Mouse (Mus musculus) embryonic facial prominence, embryonic 12.5 days (tissue): ENCODE data around the gene Mycn. TPM values are rescaled to one million over a fixed set of nuclear protein-coding genes. Genes with fewer than 3 reads are reported as not detected.

Experiments used
- ATAC-seq: fragments of 200-750 bp; cut with Nextera tagmentation; 2 replicates; pipeline ENCODE4 v1.8.0; 2017; ENCODE audit not compliant: insufficient number of reproducible peaks, insufficient read depth, low FRiP score, low TSS enrichment
- H3K27ac ChIP-seq: fragments of 300-500 bp; sonication (generic); 2 replicates; pipeline ENCODE4 v1.5.1; 2016; ENCODE audit warnings: mild to moderate bottlenecking
- H3K27me3 ChIP-seq: fragments of 300-500 bp; sonication (generic); 2 replicates; pipeline ENCODE4 v1.6.1; 2016; ENCODE audit warnings: mild to moderate bottlenecking, moderate library complexity
- H3K36me3 ChIP-seq: fragments of 300-500 bp; sonication (generic); 2 replicates; pipeline ENCODE4 v1.6.1; 2016; ENCODE audit warnings: mild to moderate bottlenecking
- H3K4me1 ChIP-seq: fragments of 300-500 bp; sonication (generic); 2 replicates; pipeline ENCODE4 v1.6.1; 2016
- H3K4me2 ChIP-seq: fragments of 300-500 bp; sonication (generic); replicated peaks from 2 replicates; pipeline ENCODE4 v1.6.1; 2016; ENCODE audit warnings: mild to moderate bottlenecking, moderate library complexity
- H3K4me3 ChIP-seq: fragments of 300-500 bp; sonication (generic); 2 replicates; pipeline ENCODE4 v1.5.1; 2016; ENCODE audit warnings: mild to moderate bottlenecking
- H3K9ac ChIP-seq: fragments of 300-500 bp; sonication (generic); 2 replicates; pipeline ENCODE4 v1.6.1; 2016; ENCODE audit warnings: mild to moderate bottlenecking, moderate library complexity
- H3K9me3 ChIP-seq: fragments of 300-500 bp; sonication (generic); 2 replicates; pipeline ENCODE4 v1.6.1; 2016; ENCODE audit warnings: mild to moderate bottlenecking, moderate library complexity
- WGBS: fragments of 180-500 bp; shearing (Covaris S2); methylation state at CpG from one replicate; pipeline ENCODE4 v1.1.7; 2016; 5-methylcytosine and 5-hydroxymethylcytosine counted together
- polyA plus RNA-seq: library from polyadenylated mRNA; unstranded; fragments of >200 nt; fragmentation: Nextera tagmentation; extraction: Ambion mirVana; gene quantifications from 2 replicates; pipeline ENCODE4 v1.2.1, GENCODE M21; 2016

The Mycn gene
- polyA plus RNA-seq, 1 experiment from 2014 or later = 73.7 TPM

DNA sequence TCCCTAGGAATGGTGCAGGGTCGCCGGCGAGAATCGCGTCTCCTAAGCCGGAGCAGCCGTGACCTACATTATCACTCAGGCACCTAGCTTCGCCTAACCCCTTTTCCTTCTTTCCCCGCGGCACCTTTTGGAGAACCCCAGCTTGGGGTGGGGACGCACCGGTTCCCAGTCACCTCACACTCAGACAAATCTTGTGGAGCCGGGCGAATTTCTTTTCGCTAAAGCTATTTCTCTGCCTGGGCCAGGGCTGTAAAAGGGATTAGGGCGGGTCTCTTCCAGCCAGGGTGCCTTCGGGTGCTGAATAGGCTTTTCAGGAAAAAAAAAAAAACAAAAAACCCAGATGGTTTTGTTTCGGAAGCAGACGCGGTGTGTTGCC is 597 bp downstream of the Mycn start:
- Histone ChIP-seq H3K27ac (peak overlapping the region; percentile 93), H3K9ac (peak overlapping the region; percentile 90), H3K4me1 (peaks cover 20% of the 10 kb centered on the region), H3K27me3 (no peaks in the 10 kb centered on the region), H3K36me3 (peaks cover 10% of the 10 kb centered on the region), H3K4me3 (peak overlapping the region; percentile 81), H3K9me3 (no peaks in the 10 kb centered on the region), H3K4me2 (peak overlapping the region; percentile 93)
- 1% methylated on average over 20 of the region's 20 CpGs for WGBS
- ATAC-seq = no peak

DNA sequence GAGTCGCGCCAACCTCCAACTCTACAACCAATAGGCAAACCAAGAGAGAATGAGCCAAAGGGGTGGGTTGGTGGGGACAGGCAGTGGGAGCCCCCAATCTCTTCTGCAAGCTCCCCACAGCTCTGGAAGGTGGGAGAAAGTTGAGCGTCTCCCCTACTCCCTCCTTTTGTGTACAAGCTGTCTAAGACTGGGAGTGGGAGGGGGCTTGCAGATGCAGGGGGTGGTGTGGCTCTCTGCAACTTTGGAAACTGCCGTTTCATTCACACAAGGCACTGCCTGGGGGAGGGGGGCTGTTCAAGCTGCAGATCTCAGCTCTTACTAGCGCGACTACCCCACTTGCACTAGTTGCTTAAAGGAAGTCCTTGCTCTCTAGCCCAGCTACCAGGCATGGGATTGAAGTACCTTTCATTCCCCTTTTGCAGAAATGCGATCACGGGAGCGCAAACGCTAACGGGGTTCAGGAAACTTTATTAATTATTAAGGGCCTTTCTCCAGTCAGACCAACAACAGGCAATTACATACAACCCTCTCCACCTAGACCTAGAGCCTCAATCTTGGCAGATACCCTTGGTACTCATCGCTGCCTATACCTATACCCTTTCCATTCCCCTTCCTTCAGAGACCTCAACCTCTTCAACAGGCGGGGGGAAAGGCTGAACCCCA is 1.1 kb downstream of the Mycn start:
- H3K27ac ChIP-seq = peak overlapping the region; percentile 93
- peak; percentile 11; the same call in 1 of the 2 replicates for ATAC-seq
- peaks cover 13% of the 10 kb centered on the region for H3K36me3 ChIP-seq
- peak overlapping the region; percentile 81 for H3K4me3 ChIP-seq
- under 1% methylated on average over 13 of the region's 13 CpGs for WGBS
- H3K9ac ChIP-seq = peak overlapping the region; percentile 90
- H3K4me1 ChIP-seq = peaks cover 20% of the 10 kb centered on the region
- H3K9me3 ChIP-seq = no peaks in the 10 kb centered on the region
- no peaks in the 10 kb centered on the region for H3K27me3 ChIP-seq
- peak overlapping the region; percentile 93 for H3K4me2 ChIP-seq

DNA sequence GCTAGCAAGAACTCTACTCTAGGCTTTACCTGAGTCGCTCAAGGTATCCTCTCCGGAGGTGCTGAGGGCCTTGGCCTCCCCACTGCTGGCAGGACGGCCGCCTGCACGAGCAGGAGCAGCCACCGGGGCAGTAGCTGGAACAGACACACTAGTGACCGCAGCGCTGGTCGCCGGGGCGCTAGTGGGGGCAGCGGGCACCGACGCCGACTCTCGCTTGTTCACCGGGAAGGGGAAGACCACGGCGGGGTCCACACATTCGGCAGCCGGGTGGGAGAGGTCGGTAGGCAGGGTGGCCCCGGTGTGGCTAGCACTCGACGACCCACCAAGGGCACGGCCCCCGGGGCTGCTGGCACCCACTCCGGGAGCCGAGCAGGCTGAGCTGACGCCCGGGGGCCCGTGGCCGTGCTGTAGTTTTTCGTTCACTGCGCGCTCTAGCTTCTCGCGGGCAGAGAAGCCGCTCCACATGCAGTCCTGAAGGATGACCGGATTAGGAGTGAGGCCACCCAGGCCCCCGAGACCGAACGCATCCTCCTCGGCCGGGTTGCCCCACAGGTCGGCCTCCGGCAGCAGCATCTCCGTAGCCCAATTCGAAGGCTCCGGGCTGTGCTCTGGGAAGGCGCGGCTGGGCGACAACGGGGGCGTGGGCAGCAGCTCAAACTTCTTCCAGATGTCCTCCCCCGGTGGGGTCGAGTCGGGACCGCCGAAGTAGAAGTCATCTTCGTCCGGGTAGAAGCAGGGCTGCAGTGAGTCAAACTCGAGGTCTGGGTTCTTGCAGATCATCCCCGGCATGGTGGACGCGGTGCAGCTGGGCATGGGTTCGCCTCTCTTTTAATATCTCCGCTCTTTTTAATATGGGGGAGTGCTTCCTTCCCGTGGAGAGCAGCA is 1.9 kb downstream of the Mycn start:
- Histone ChIP-seq H3K36me3 (peaks cover 19% of the 10 kb centered on the region), H3K4me1 (peaks cover 20% of the 10 kb centered on the region)
- WGBS = under 1% methylated on average over 69 of the region's 69 CpGs

DNA sequence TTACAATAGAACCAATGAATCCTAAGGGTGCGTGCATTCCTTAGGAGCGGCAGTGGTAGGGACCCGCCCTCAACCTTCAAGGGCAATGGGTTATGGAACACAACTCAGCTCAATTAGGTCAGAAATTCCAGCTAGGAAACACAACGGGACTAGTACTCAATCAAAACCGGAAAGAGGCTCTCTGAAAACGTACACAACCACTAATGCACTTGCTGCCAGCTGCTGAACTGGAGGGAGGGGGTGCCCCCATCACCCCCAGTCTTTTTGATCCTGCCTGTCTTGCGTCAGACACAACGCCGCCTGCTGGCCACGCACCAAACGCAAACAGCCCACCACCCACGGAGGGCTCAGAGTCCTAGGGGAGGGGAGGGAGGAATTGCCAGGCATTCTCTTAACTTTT is 2.9 kb downstream of the Mycn start:
- Histone ChIP-seq H3K4me1 (peaks cover 20% of the 10 kb centered on the region), H3K27me3 (no peaks in the 10 kb centered on the region), H3K4me3 (peak overlapping the region; percentile 81), H3K27ac (peak overlapping the region; percentile 93), H3K36me3 (peaks cover 19% of the 10 kb centered on the region), H3K4me2 (peak overlapping the region; percentile 93), H3K9ac (peak overlapping the region; percentile 90), H3K9me3 (no peaks in the 10 kb centered on the region)
- 1% methylated on average over 12 of the region's 12 CpGs for WGBS
- no peak for ATAC-seq

More for the DNA sequence above, 1.9 kb downstream of the Mycn start:
- Histone ChIP-seq H3K27me3 (no peaks in the 10 kb centered on the region), H3K4me3 (peak overlapping the region; percentile 81), H3K27ac (peak overlapping the region; percentile 93), H3K4me2 (peak overlapping the region; percentile 93), H3K9ac (peak overlapping the region; percentile 90), H3K9me3 (no peaks in the 10 kb centered on the region)
- ATAC-seq = no peak

DNA sequence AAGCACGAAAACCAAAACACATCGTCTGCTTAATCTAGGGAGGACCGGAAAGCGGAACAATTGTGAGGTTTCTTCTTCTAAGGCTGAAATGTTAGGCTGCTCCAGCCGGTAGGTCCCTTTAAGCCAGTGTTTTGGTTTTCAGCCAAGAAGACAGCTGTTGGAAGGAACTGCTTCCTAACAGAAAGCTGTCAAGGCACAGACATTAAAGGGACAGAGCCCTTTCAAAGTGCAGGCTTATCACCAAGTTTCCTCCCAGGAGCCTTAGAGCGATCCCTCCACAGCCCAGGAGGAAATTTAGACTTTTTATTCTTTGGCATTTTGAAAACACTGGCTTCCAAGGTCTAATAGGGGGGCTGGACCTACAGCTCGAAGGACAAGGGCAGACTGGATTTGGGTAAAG is 3.4 kb downstream of the Mycn start:
- no peak for ATAC-seq
- Histone ChIP-seq H3K27me3 (no peaks in the 10 kb centered on the region), H3K4me2 (peak overlapping the region; percentile 93), H3K36me3 (peaks cover 19% of the 10 kb centered on the region), H3K9me3 (no peaks in the 10 kb centered on the region), H3K4me1 (peaks cover 20% of the 10 kb centered on the region), H3K9ac (peak overlapping the region; percentile 90), H3K4me3 (peak overlapping the region; percentile 81), H3K27ac (peak overlapping the region; percentile 93)
- WGBS = 2% methylated on average over 7 of the region's 7 CpGs

DNA sequence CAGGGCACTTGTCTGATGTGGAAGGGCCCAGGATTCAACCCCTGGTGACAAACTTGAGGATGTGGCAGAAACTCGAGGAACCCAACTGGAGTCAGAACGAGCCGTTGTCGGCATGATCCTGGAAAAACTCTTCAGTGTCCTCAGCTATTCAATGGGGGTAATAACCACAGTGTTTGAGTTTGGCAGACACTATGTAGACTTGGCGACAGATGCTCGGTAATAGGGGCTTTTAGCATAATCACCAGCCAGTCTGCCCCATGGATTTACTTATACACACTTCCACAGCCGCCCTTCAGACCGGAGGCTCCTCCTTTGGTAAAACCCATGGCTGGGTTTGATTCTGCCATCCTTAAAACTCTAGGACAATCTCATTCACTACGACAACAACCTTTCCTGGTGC is 4.0 kb downstream of the Mycn start:
- no peak for ATAC-seq
- H3K4me2 ChIP-seq = peak overlapping the region; percentile 93

DNA sequence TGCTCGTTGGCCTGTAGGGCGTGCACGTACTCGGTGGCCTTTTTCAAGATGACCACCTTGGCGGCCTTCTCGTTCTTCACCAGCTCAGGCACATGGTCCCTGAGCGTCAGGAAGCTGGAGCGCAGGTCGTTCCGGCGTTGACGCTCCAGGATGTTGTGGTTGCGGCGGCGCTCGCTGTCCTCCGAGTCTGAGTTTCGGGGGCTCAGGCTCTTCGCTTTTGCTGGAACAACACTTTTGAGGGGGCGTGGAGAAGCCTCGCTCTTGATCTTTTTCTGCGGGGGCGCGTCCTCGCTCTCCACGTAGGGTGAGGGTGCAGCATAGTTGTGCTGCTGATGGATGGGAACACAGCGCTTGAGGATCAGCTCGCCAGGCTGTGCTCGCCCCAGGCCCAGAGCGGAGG is 4.6 kb downstream of the Mycn start:
- 62% methylated on average over 30 of the region's 30 CpGs for WGBS
- Histone ChIP-seq H3K27ac (0 out of 2 replicates have a peak overlapping the region, but pooled peaks have one; percentile 93), H3K9me3 (no peaks in the 10 kb centered on the region), H3K4me1 (peaks cover 17% of the 10 kb centered on the region), H3K4me2 (peak overlapping the region; percentile 93), H3K36me3 (peaks cover 19% of the 10 kb centered on the region), H3K27me3 (no peaks in the 10 kb centered on the region), H3K9ac (peak overlapping the region; percentile 90; the same call in 1 of the 2 replicates), H3K4me3 (peak overlapping the region; percentile 81)
- no peak for ATAC-seq

More for the DNA sequence above, 4.0 kb downstream of the Mycn start:
- H3K9me3 ChIP-seq = no peaks in the 10 kb centered on the region
- peak overlapping the region; percentile 90 for H3K9ac ChIP-seq
- H3K27me3 ChIP-seq = no peaks in the 10 kb centered on the region
- 22% methylated on average over 9 of the region's 9 CpGs for WGBS
- peak overlapping the region; percentile 81 for H3K4me3 ChIP-seq
- H3K4me1 ChIP-seq = peaks cover 17% of the 10 kb centered on the region
- peaks cover 19% of the 10 kb centered on the region for H3K36me3 ChIP-seq
- H3K27ac ChIP-seq = peak overlapping the region; percentile 93

DNA sequence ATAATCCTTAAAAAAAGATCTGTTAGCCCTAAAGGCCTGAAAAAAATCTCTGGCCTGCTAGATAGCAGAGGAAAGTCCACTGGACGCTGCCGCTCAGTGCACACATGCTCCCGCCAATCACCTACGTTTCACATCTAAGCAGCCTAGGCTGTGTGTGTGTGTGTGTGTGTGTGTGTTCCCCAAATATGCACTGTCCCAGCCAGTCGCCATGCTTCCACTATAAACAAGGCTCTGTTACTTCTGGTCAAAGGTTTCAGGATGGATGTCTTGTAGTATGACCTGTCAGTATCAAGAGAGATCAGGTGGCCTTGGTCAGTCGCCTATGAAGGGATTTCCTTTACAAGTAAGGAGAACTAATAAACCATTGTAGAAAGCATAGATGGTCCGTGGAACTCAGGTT is 9.5 kb downstream of the Mycn start:
- ATAC-seq = no peak
- H3K9ac ChIP-seq = no peak overlapping the region
- peaks cover 18% of the 10 kb centered on the region for H3K36me3 ChIP-seq
- H3K27me3 ChIP-seq = no peaks in the 10 kb centered on the region
- no peak overlapping the region for H3K27ac ChIP-seq
- no peak overlapping the region for H3K4me3 ChIP-seq
- H3K4me2 ChIP-seq = no peak overlapping the region
- no peaks in the 10 kb centered on the region for H3K9me3 ChIP-seq
- WGBS = 57% methylated on average over 7 of the region's 7 CpGs
- H3K4me1 ChIP-seq = peaks cover 9% of the 10 kb centered on the region

DNA sequence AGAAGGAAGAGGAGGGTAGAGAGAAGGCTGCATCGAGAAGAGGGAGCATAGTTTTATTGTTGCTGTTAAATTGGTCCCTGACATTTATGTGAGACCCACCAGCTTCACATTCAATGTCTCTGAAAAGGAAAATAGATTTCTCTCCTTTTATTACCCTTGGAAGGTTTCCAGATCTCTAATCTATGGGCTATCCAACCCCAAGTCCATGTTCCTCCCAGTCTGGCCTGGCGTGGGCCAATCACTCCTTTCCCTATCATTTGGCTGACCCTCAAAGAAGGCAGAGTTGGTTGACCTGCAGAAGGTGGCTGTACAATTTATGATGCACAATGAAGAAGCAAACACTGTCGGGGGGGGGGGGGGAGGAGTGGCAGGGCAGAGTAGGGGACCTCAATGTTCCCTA is 13.5 kb downstream of the Mycn start:
- 0 out of 2 replicates have a peak, but pooled peaks cover 4% of the 10 kb centered on the region for H3K9me3 ChIP-seq
- no peak overlapping the region for H3K4me3 ChIP-seq
- H3K27me3 ChIP-seq = no peaks in the 10 kb centered on the region
- no peaks in the 10 kb centered on the region for H3K4me1 ChIP-seq
- no peak for ATAC-seq
- 85% methylated on average over 3 of the region's 3 CpGs for WGBS
- no peak overlapping the region for H3K9ac ChIP-seq
- H3K27ac ChIP-seq = no peak overlapping the region
- H3K36me3 ChIP-seq = no peaks in the 10 kb centered on the region
- no peak overlapping the region for H3K4me2 ChIP-seq

DNA sequence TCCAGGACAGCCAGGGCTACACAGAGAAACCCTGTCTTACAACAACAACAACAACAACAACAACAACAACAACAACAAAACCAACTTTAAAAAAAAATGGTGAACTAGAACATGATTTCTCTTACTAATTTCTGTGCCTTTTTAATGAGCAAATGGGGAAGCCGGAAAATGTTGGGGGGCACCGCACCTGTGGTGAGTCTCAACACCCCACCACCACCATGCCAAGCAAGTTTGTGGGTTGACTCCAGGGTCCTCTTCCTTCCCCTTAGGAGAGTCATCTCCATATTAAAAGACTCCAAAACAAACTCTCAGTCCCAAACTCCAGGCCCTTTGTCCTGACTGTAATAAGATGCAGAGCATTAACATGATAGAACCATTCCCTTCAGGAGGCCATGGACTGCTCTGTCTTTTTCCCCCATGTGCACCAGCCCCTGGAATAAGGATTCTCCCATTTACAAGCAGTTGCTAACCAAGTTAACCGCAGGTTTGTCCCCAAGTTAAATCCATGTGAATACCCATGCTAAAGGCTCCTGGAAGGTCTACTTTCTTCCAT is 14.7 kb downstream of the Mycn start:
- H3K27me3 ChIP-seq = no peaks in the 10 kb centered on the region
- no peak overlapping the region for H3K27ac ChIP-seq
- no peak overlapping the region for H3K4me3 ChIP-seq
- H3K4me2 ChIP-seq = no peak overlapping the region
- ATAC-seq = no peak
- H3K36me3 ChIP-seq = no peaks in the 10 kb centered on the region
- WGBS = 74% methylated on average over 3 of the region's 3 CpGs
- 0 out of 2 replicates have a peak, but pooled peaks cover 4% of the 10 kb centered on the region for H3K9me3 ChIP-seq
- H3K4me1 ChIP-seq = no peaks in the 10 kb centered on the region
- H3K9ac ChIP-seq = no peak overlapping the region

DNA sequence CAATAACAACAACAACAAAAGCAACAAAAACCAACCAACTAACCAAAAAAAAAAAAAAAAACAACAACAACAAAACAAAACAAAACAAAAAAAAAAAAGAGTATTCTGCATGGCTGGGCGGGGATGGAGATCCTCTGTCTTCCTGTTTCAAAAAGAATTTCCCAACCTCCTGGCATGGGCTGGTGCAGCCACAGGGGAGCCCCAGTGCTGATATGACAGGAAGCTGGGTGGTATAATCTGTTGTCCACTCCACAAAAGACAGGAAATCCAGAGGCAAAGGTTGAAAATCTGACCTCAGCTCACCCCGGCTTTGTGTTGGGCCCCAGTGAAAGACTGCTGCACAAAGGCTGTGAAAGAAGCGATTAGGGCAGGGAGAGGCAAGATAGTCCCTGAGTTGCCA is 17.3 kb downstream of the Mycn start:
- Histone ChIP-seq H3K9ac (no peak overlapping the region), H3K27ac (no peak overlapping the region), H3K4me3 (no peak overlapping the region), H3K4me2 (no peak overlapping the region), H3K9me3 (0 out of 2 replicates have a peak, but pooled peaks cover 4% of the 10 kb centered on the region), H3K36me3 (no peaks in the 10 kb centered on the region), H3K27me3 (no peaks in the 10 kb centered on the region), H3K4me1 (peaks cover 8% of the 10 kb centered on the region)
- 79% methylated on average over 3 of the region's 3 CpGs for WGBS
- no peak for ATAC-seq
